Mouse (Mus musculus) megakaryocyte progenitor cell, adult 5-6 weeks (primary cell): ENCODE measurements at regions not wholly inside any gene's neighbourhood (a gene's known extent, or its start where the extent isn't known, plus 50 kb on each side); places are given as distances from the start of the nearest gene placed in this dataset.

Source experiments
- ATAC-seq: replicated peaks from 2 replicates; pipeline ENCODE4 v1.8.0; 2016; ENCODE audit warnings: mild to moderate bottlenecking, moderate TSS enrichment, inconsistent platforms; ENCODE audit not compliant: poor library complexity

GRCm38 (mm10) chr13:34800906-34801305, 66.3 kb downstream of the Fam50b start:
- no peak for ATAC-seq

- no peak for ATAC-seq
Measured at GRCm38 (mm10) chr13:34806532-34807092, 68.5 kb upstream of the Prpf4b start.

- no peak for ATAC-seq
Measured at GRCm38 (mm10) chr13:34809536-34809935, 65.6 kb upstream of the Prpf4b start.

- peak; percentile 74 for ATAC-seq
Measured at GRCm38 (mm10) chr13:34814161-34815056, 60.7 kb upstream of the Prpf4b start.

- no peak for ATAC-seq
Measured at GRCm38 (mm10) chr13:34815057-34815410, 60.1 kb upstream of the Prpf4b start.

- no peak for ATAC-seq
Measured at GRCm38 (mm10) chr13:34818211-34818610, 56.9 kb upstream of the Prpf4b start.

GRCm38 (mm10) chr13:34820423-34820822, 54.7 kb upstream of the Prpf4b start:
- no peak for ATAC-seq

- no peak for ATAC-seq
Measured at GRCm38 (mm10) chr13:34821946-34822345, 53.2 kb upstream of the Prpf4b start.

- no peak for ATAC-seq
Measured at GRCm38 (mm10) chr13:34824157-34824556, 50.9 kb upstream of the Prpf4b start.
